Mouse (Mus musculus) midbrain, embryonic 12.5 days (tissue): Measurements from ENCODE around the gene Tldc2. TPM values are rescaled to one million over a fixed set of nuclear protein-coding genes. Genes with fewer than 3 reads are reported as not detected.
A peak's percentile ranks its signal among the peaks of the same experiment; 100 is the strongest.

Experiments
- ATAC-seq: fragments of 200-750 bp; cut with Nextera tagmentation; 2 replicates; pipeline ENCODE4 v1.8.0; 2017; ENCODE audit warnings: low read depth, moderate TSS enrichment, moderate library complexity; ENCODE audit not compliant: low FRiP score
- H3K27ac ChIP-seq: fragments of 300-500 bp; sonication (generic); replicated peaks from 2 replicates; pipeline ENCODE4 v1.5.1; 2016; ENCODE audit warnings: mild to moderate bottlenecking
- H3K27me3 ChIP-seq: fragments of 300-500 bp; sonication (generic); 2 replicates; pipeline ENCODE4 v1.6.1; 2016; ENCODE audit warnings: mild to moderate bottlenecking
- H3K36me3 ChIP-seq: fragments of 300-500 bp; sonication (generic); 2 replicates; pipeline ENCODE4 v1.6.1; 2016
- H3K4me1 ChIP-seq: fragments of 300-500 bp; sonication (generic); 2 replicates; pipeline ENCODE4 v1.6.1; 2016
- H3K4me2 ChIP-seq: fragments of 300-500 bp; sonication (generic); replicated peaks from 2 replicates; pipeline ENCODE4 v1.6.1; 2016; ENCODE audit warnings: mild to moderate bottlenecking, moderate library complexity
- H3K4me3 ChIP-seq: fragments of 300-500 bp; sonication (generic); 2 replicates; pipeline ENCODE4 v1.5.1; 2016; ENCODE audit warnings: mild to moderate bottlenecking
- H3K9ac ChIP-seq: fragments of 300-500 bp; sonication (generic); replicated peaks from 2 replicates; pipeline ENCODE4 v1.6.1; 2016; ENCODE audit warnings: mild to moderate bottlenecking, moderate library complexity
- H3K9me3 ChIP-seq: fragments of 300-500 bp; sonication (generic); 2 replicates; pipeline ENCODE4 v1.6.1; 2016; ENCODE audit warnings: mild to moderate bottlenecking
- WGBS: fragments of 180-500 bp; shearing (Covaris S2); methylation state at CpG from one replicate; pipeline ENCODE4 v1.1.7; 2016; 5-methylcytosine and 5-hydroxymethylcytosine counted together
- polyA plus RNA-seq: library from polyadenylated mRNA; unstranded; fragments of >200 nt; fragmentation: Nextera tagmentation; extraction: Ambion mirVana; gene quantifications from 2 replicates; pipeline ENCODE4 v1.2.1, GENCODE M21; 2016

Tldc2 gene
- polyA plus RNA-seq, 1 experiment from 2014 or later: not detected

DNA sequence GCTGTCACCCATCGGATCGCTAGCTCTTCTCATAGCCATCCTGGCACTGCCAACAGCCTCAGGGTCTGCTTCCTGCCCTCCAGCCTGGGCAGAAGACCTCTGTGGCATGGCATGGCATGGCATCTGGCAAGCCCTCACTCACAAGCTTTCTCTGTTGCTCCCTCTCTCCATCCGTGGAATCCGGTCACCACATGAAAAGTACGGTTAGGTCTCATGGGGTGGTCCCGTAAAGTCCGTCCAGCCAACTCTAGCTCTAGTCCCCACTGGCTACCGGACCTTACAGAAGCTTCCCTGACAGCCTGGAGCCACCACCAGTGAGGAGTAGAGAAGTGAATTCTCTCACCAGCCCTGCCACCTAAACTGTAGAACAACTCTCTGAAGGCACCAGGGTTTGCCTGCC lies 5.5 kb upstream of the Tldc2 start:
- peaks cover 29% of the 10 kb centered on the region for H3K4me1 ChIP-seq
- H3K27ac ChIP-seq: no peak overlapping the region
- WGBS: 96% methylated on average over 8 of the region's 8 CpGs
- H3K9me3 ChIP-seq: no peaks in the 10 kb centered on the region
- H3K9ac ChIP-seq: no peak overlapping the region
- ATAC-seq: no peak
- no peaks in the 10 kb centered on the region for H3K27me3 ChIP-seq
- H3K36me3 ChIP-seq: no peaks in the 10 kb centered on the region; the same call in 1 of the 2 replicates
- H3K4me3 ChIP-seq: no peak overlapping the region
- H3K4me2 ChIP-seq: no peak overlapping the region

DNA sequence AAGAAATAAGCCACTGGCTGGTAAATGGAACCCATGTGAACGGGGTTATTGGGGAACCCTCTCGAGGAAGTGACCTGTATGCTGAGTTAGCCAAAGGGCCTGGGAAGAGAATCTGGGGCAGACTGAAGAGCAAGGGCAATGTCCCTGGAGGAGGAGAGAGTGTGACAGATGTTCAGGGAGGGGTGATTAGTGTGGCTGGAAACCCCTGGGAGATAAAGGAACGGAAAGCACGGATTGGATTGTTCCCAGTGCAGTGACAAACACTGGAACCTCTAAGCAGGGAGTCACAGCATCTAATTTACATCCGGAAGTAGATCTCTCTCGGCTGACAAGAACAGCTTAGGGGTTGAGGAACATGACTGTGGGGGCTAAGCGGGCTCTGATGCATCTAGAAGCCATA lies 4.9 kb upstream of the Tldc2 start:
- no peaks in the 10 kb centered on the region for H3K36me3 ChIP-seq
- H3K9me3 ChIP-seq: no peaks in the 10 kb centered on the region
- H3K4me1 ChIP-seq: peaks cover 23% of the 10 kb centered on the region
- no peak overlapping the region for H3K4me2 ChIP-seq
- WGBS: 25% methylated on average over 7 of the region's 7 CpGs
- H3K27ac ChIP-seq: no peak overlapping the region
- ATAC-seq: no peak
- H3K9ac ChIP-seq: 0 out of 2 replicates have a peak overlapping the region, but pooled peaks have one; percentile 4
- no peaks in the 10 kb centered on the region for H3K27me3 ChIP-seq
- no peak overlapping the region for H3K4me3 ChIP-seq

DNA sequence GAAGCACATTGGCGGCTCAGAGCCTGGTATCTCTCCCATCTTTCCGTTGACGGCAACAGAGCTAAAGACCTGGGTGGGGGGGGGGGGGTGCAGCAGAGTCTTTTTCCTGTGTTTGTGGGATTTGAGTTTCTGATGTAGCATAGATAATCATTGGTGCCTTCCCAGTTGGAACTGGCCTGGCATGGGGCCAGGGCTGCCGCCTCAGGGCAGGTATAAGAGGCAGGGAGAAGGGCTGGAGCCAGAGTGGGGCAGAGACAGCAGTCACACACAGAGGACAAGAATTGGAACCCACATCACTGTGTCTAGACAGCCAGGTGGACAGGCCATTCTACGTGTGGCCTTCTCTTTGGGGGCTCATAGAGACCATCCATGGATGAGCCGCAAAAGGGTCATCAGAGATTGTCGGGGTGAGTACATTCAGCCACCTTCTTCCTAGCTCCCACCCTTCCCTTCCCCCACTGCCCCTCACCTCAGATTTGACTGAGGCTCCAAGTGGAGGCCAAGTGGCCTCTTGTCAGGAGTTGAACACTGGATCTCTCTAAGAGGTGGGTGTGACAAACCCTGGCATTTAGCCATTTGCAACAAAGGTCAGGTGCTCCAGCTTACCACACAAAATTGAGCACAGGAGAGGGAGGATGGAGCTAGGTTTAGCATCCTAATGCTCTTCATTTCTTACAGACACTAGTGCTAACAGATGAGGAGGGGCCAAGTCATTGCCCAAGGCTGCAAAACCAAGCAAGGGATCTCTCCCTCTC lies 1.8 kb upstream of the Tldc2 start:
- 86% methylated on average over 7 of the region's 7 CpGs for WGBS
- peaks cover 10% of the 10 kb centered on the region for H3K4me1 ChIP-seq
- no peaks in the 10 kb centered on the region for H3K9me3 ChIP-seq
- H3K4me3 ChIP-seq: no peak overlapping the region
- H3K27me3 ChIP-seq: no peaks in the 10 kb centered on the region
- H3K4me2 ChIP-seq: no peak overlapping the region
- H3K9ac ChIP-seq: no peak overlapping the region
- no peak for ATAC-seq
- no peaks in the 10 kb centered on the region for H3K36me3 ChIP-seq
- no peak overlapping the region for H3K27ac ChIP-seq

DNA sequence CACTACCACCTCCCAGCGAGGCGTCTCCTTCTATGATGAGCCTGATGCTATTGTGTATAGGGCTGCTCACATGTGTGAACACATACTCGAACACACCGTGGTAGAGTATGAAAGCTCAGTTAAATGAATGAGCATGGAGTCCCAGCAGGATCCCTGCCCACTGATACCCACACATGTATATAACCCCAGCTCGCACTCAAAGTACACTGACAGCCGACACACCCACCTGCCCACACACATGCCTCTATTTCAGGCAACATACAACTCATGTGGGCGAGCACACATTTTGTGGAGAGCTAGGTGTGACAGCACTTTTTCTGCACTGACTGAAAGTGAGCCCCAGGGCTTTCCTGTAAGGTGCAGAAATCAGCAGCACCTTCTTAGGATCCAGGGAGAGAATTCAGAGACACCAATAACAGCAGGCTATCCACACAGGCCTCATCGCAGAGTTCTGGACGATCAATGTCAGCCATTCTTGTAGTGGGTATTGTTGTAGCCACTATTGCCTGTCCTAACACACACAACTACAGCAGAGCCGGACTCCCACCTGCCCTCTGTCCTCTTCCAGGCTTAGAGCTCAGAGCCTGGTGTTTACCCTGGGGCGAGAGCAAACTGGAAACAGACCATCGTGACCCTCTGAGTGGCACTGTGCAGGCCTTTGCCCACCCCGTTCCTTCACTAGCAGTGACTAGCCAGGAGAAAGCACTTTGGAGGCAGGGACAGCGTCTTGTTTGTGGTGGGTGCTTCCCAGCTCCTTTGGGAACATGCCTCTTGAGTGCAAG lies 872 bp downstream of the Tldc2 start:
- no peaks in the 10 kb centered on the region for H3K27me3 ChIP-seq
- peaks cover 8% of the 10 kb centered on the region; the same call in 1 of the 2 replicates for H3K4me1 ChIP-seq
- ATAC-seq: no peak
- 83% methylated on average over 14 of the region's 14 CpGs for WGBS
- no peak overlapping the region for H3K4me3 ChIP-seq
- no peak overlapping the region for H3K27ac ChIP-seq
- H3K4me2 ChIP-seq: no peak overlapping the region
- no peaks in the 10 kb centered on the region for H3K9me3 ChIP-seq
- no peak overlapping the region for H3K9ac ChIP-seq
- no peaks in the 10 kb centered on the region for H3K36me3 ChIP-seq

DNA sequence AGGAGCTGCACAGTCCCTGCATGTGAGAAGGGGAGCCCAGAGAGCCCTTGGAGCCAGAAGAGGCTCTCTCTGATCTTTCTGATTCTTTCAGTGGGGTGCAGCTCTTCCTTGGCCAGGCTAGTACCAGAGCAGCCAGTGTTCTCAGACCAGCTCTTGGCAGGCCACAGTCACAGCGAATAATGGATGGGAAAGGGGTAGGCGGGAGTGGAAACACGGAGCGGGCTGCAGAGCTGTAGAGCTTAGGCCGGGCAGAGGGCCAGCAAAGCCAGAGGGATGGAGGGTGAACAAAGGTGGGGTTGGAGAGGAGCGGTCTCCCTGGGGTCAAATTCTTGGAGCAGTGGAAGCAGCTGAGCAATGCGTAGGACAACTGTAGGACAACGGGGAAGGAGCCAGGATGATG lies 5.2 kb downstream of the Tldc2 start:
- Histone ChIP-seq H3K9ac (no peak overlapping the region), H3K9me3 (no peaks in the 10 kb centered on the region), H3K4me2 (no peak overlapping the region), H3K4me1 (peaks cover 5% of the 10 kb centered on the region; the same call in 1 of the 2 replicates), H3K27me3 (no peaks in the 10 kb centered on the region), H3K4me3 (no peak overlapping the region), H3K36me3 (no peaks in the 10 kb centered on the region), H3K27ac (no peak overlapping the region)
- WGBS: 58% methylated on average over 8 of the region's 8 CpGs
- ATAC-seq: no peak

DNA sequence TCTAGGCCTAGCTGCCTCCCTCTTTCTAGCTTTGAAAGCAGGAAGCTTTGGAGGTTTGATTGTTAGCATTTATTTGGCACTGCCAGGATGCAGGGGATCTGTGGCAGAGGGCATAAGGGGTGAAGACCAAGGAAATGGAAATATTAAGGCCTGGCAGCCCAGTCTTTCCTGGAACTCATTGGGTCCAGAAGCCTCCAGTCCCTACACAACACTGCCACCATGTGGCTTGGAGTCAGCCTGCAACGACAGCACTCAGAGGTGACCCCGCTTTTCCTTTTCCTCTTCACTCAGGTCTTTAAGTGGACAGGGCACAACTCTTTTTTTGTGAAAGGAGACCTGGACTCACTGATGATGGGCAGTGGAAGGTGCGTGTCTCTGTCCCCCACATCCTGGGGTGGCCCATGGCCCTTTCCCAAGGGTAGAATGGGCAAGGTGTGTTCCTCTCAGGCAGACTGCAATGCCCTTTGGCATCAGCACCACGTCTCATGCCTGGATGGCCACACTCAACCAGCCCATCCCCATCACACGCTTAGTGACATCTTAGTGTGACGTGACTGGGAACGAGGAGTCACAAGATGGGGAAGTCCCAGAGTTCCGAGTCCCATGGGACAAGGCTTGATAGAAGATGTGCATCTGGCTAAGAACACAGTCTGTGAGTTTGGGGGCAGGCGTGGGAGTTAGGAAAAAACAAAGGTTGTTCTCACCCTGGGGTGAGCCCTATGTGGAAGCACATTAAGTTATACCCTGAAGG lies 8.3 kb downstream of the Tldc2 start:
- H3K27me3 ChIP-seq: no peaks in the 10 kb centered on the region
- no peak overlapping the region for H3K4me2 ChIP-seq
- H3K27ac ChIP-seq: no peak overlapping the region
- no peak overlapping the region for H3K4me3 ChIP-seq
- H3K4me1 ChIP-seq: peaks cover 5% of the 10 kb centered on the region; the same call in 1 of the 2 replicates
- H3K9ac ChIP-seq: no peak overlapping the region
- H3K9me3 ChIP-seq: no peaks in the 10 kb centered on the region
- 66% methylated on average over 9 of the region's 9 CpGs for WGBS
- peaks cover 10% of the 10 kb centered on the region for H3K36me3 ChIP-seq
- ATAC-seq: no peak

DNA sequence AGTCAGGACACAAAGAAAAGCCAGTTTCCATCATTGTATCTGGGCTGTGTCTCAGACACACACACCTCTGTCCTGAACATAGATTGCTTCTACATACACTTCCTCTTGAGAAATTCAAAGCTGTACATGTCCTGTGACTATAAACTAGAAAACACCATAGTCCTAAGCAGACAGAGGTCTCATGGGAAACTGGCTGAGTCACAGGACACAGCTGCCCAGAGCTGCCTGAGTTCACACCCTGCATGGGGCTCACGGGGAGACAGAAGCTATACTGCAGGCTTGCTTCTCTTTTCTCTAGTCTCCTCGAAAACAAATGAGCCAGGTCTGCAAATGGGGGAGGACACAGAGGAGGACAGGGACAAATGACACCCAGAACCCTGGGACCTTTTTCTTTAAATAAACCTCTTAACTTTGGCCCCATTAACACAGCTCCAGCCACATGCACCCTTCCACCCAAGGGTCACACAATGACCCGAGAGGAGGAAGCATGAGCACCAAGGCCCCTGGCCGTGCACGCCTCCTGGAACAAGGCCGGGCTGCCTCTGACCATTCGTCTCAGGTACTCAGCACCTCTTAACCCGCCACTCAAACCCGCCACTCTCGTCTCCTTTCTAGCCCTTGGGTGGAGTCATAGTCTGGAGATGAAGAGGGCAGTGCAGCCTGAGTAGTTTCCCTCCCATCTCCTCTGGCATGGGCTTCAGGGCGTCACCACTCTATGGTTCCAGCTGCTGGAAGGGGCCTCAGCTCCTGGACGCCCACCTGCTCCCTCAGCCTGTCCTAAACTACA lies 12.9 kb downstream of the Tldc2 start:
- no peaks in the 10 kb centered on the region for H3K27me3 ChIP-seq
- no peak overlapping the region for H3K9ac ChIP-seq
- H3K27ac ChIP-seq: no peak overlapping the region
- WGBS: 90% methylated on average over 10 of the region's 12 CpGs
- peaks cover 35% of the 10 kb centered on the region for H3K36me3 ChIP-seq
- H3K4me1 ChIP-seq: no peaks in the 10 kb centered on the region
- ATAC-seq: no peak
- no peak overlapping the region for H3K4me3 ChIP-seq
- no peaks in the 10 kb centered on the region for H3K9me3 ChIP-seq
- no peak overlapping the region for H3K4me2 ChIP-seq

DNA sequence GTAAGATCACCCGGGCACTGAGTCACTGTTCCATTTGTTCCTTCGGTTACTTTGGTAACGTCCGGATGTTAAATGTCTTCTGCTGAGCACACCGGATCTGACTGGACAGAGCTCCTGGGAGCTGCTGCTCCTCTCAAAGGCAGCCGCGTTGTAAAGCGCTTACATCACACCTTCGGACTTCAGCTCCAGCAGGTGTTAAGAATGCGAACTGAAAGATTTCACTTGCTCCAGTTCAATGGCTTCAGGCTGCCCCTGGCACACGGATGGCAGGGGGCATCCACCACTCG lies 13.4 kb downstream of the Tldc2 start:
- no peaks in the 10 kb centered on the region for H3K4me1 ChIP-seq
- no peak overlapping the region for H3K9ac ChIP-seq
- no peak for ATAC-seq
- no peak overlapping the region for H3K4me2 ChIP-seq
- no peak overlapping the region for H3K4me3 ChIP-seq
- H3K9me3 ChIP-seq: no peaks in the 10 kb centered on the region
- no peak overlapping the region for H3K27ac ChIP-seq
- no peaks in the 10 kb centered on the region for H3K27me3 ChIP-seq
- H3K36me3 ChIP-seq: peaks cover 39% of the 10 kb centered on the region
- 93% methylated on average over 12 of the region's 12 CpGs for WGBS

DNA sequence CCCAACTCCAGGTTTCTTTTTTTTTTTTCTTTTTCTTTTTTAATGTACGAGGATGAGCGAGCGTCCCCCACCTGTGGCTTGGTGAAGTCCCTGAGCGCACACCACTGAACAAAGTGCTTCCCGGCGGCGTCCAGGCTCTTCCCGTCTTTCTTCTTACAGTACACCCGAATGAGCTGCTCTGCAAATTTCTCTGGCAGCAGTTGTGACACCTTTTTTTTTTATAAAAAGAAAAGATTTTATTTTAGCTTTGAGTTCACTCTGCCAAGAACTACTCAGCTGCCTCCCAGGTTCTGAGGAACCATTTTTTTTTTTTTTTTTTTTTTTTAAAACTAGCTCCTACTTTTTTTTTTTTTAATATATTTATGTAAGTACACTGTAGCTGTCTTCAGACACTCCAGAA lies 14.8 kb downstream of the Tldc2 start:
- no peak overlapping the region for H3K9ac ChIP-seq
- no peak overlapping the region for H3K4me3 ChIP-seq
- H3K27me3 ChIP-seq: no peaks in the 10 kb centered on the region
- no peak overlapping the region for H3K4me2 ChIP-seq
- peaks cover 40% of the 10 kb centered on the region for H3K36me3 ChIP-seq
- H3K9me3 ChIP-seq: no peaks in the 10 kb centered on the region
- H3K27ac ChIP-seq: no peak overlapping the region
- no peaks in the 10 kb centered on the region for H3K4me1 ChIP-seq
- no peak for ATAC-seq
- WGBS: 96% methylated on average over 9 of the region's 9 CpGs

DNA sequence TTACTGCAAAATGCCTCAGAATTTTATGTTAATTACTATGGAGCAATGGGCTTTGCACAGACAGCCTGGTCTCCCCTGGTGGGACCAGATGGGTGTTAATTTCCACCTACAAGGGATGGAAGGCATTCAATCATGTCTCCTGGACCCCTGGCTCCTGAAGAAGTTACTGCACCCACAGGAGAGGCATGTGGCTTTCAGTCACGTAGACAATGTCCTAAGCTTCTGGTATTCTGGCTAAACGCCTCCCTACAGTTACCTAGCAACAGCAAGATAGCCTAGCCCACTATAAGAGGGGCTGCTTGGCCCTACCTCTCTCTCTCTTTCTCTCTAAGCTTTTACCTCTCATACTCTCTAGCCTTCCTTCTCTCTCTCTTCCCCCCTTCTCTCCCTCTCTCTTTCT lies 15.4 kb downstream of the Tldc2 start:
- H3K4me1 ChIP-seq: no peaks in the 10 kb centered on the region
- WGBS: 35% methylated on average over 2 of the region's 2 CpGs
- ATAC-seq: no peak
- H3K36me3 ChIP-seq: peaks cover 43% of the 10 kb centered on the region
- H3K4me2 ChIP-seq: no peak overlapping the region
- no peak overlapping the region for H3K4me3 ChIP-seq
- H3K27me3 ChIP-seq: no peaks in the 10 kb centered on the region
- no peaks in the 10 kb centered on the region for H3K9me3 ChIP-seq
- H3K27ac ChIP-seq: no peak overlapping the region
- H3K9ac ChIP-seq: no peak overlapping the region

DNA sequence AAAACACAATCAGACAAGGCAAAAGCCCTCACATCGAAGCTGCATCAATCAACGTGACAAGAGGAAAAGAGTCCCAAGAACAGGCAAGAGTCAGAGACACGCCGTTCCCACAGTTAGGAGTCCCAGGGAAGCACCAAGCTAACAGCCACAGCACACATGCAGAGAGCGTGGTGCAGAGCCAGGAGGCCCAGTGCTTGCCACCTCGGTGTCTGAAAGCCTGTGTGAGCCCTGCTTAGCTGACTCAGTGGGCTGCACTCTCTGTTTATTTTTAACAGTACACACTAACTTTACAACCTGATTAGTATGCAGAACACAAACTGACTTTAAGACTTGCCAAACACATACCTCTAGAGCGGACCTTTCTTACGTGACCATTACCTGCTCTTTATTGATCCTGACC lies 17.6 kb downstream of the Tldc2 start:
- Histone ChIP-seq H3K9ac (no peak overlapping the region), H3K4me3 (no peak overlapping the region), H3K36me3 (peaks cover 48% of the 10 kb centered on the region), H3K4me1 (no peaks in the 10 kb centered on the region), H3K27ac (no peak overlapping the region), H3K4me2 (no peak overlapping the region), H3K27me3 (no peaks in the 10 kb centered on the region), H3K9me3 (no peaks in the 10 kb centered on the region)
- no peak for ATAC-seq
- 90% methylated on average over 8 of the region's 8 CpGs for whole genome bisulfite sequencing
